Mouse (Mus musculus) limb, embryonic 13.5 days (tissue): ENCODE data around the gene Tpk1. TPM values are rescaled to one million over a fixed set of nuclear protein-coding genes. Genes with fewer than 3 reads are reported as not detected.
"Not testable (repeated sequence)": the region's sequence is repeated elsewhere in the genome, so short reads cannot be mapped to it uniquely, and the experiment has no call there.

Source experiments
- ATAC-seq: fragments of 200-750 bp; cut with Nextera tagmentation; 2 replicates; pipeline ENCODE4 v1.8.0; 2017; ENCODE audit warnings: low read depth, moderate number of reproducible peaks, moderate TSS enrichment; ENCODE audit not compliant: low FRiP score
- H3K27ac ChIP-seq: fragments of 300-500 bp; sonication (generic); 2 replicates; pipeline ENCODE4 v1.5.1; 2015; ENCODE audit warnings: inconsistent platforms, mild to moderate bottlenecking, moderate library complexity
- H3K27me3 ChIP-seq: fragments of 300-500 bp; sonication (generic); 2 replicates; pipeline ENCODE4 v1.6.1; 2015; ENCODE audit warnings: mild to moderate bottlenecking, inconsistent platforms
- H3K36me3 ChIP-seq: fragments of 300-500 bp; sonication (generic); 2 replicates; pipeline ENCODE4 v1.6.1; 2015; ENCODE audit warnings: inconsistent platforms, mild to moderate bottlenecking, moderate library complexity
- H3K4me1 ChIP-seq: fragments of 300-500 bp; sonication (generic); 2 replicates; pipeline ENCODE4 v1.6.1; 2015; ENCODE audit warnings: inconsistent platforms
- H3K4me2 ChIP-seq: fragments of 300-500 bp; sonication (generic); replicated peaks from 2 replicates; pipeline ENCODE4 v1.6.1; 2015; ENCODE audit warnings: inconsistent platforms, mild to moderate bottlenecking, moderate library complexity
- H3K4me3 ChIP-seq: fragments of 300-500 bp; sonication (generic); 2 replicates; pipeline ENCODE4 v1.5.1; 2015; ENCODE audit warnings: moderate library complexity, mild to moderate bottlenecking, inconsistent platforms
- H3K9ac ChIP-seq: fragments of 300-500 bp; sonication (generic); 2 replicates; pipeline ENCODE4 v1.6.1; 2015; ENCODE audit warnings: mild to moderate bottlenecking, inconsistent platforms
- H3K9me3 ChIP-seq: fragments of 300-500 bp; sonication (generic); 2 replicates; pipeline ENCODE4 v1.6.1; 2016; ENCODE audit warnings: inconsistent platforms
- WGBS: fragments of 180-500 bp; shearing (Covaris S2); methylation state at CpG from one replicate; pipeline ENCODE4 v1.1.7; 2015; 5-methylcytosine and 5-hydroxymethylcytosine counted together
- polyA plus RNA-seq: library from polyadenylated mRNA; unstranded; fragments of >200 nt; fragmentation: Nextera tagmentation; extraction: Ambion mirVana; gene quantifications from 2 replicates; pipeline ENCODE4 v1.2.1, GENCODE M21; 2015

Gene Tpk1
- polyA plus RNA-seq, 1 experiment from 2014 or later = 9.0 TPM

DNA sequence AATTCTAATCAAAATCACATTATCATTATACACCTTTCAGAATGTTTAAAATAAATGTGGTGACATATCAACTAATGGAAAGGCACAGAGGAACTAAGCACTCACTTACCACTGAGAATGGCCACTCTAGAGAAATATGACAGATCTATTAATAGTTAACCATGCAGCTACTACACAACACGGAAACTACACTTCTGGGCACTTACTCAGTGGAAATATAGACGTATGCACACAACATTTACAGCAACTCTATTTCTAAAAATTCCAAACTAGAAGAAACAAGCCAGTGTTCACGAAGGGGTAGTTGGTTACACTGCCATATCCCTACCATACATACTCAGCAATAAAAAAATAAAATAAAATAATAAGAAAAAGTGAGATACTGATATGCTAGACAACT, 28.0 kb downstream of the Tpk1 start:
- no peak overlapping the region for H3K9ac ChIP-seq
- ATAC-seq = no peak
- H3K27ac ChIP-seq = no peak overlapping the region
- H3K9me3 ChIP-seq = no peaks in the 10 kb centered on the region
- H3K36me3 ChIP-seq = no peaks in the 10 kb centered on the region
- no peaks in the 10 kb centered on the region for H3K4me1 ChIP-seq
- H3K4me2 ChIP-seq = no peak overlapping the region
- H3K27me3 ChIP-seq = no peaks in the 10 kb centered on the region
- no peak overlapping the region for H3K4me3 ChIP-seq
- WGBS = 91% methylated on average over 3 of the region's 3 CpGs

DNA sequence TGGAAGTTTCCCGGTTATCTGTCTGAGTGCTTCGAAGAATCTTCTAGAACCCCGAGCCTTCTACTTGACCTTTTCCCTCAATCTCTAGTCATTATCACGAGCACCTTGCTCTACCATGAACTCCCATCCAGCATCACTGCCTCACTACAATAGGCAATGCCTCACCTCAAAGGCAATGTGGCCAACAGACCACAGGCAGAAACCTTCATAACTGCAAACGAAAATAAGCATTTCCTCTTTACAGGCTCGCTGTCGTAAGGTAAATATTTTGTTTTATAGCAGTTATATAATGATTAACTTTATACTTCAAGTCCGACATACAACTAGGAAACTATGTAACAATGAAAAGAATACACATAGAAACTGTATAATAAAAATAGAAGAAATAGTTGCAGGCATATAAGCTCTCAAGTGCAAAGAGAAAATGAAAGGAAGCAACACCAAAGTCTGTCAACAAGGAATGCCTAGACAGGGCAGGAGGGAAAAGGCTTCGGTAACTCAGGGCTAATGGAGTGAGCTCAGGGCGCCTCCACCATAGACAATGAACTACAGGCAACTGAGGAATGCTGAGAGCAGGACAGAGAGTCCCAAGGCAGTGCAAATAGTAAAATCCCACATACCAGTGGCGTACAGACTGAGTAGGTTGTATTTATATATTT, 29.0 kb downstream of the Tpk1 start:
- Histone ChIP-seq H3K4me3 (no peak overlapping the region), H3K4me1 (no peaks in the 10 kb centered on the region), H3K27me3 (no peaks in the 10 kb centered on the region), H3K36me3 (no peaks in the 10 kb centered on the region), H3K27ac (no peak overlapping the region), H3K9me3 (no peaks in the 10 kb centered on the region), H3K9ac (no peak overlapping the region), H3K4me2 (no peak overlapping the region)
- ATAC-seq = no peak
- WGBS = 84% methylated on average over 11 of the region's 11 CpGs

DNA sequence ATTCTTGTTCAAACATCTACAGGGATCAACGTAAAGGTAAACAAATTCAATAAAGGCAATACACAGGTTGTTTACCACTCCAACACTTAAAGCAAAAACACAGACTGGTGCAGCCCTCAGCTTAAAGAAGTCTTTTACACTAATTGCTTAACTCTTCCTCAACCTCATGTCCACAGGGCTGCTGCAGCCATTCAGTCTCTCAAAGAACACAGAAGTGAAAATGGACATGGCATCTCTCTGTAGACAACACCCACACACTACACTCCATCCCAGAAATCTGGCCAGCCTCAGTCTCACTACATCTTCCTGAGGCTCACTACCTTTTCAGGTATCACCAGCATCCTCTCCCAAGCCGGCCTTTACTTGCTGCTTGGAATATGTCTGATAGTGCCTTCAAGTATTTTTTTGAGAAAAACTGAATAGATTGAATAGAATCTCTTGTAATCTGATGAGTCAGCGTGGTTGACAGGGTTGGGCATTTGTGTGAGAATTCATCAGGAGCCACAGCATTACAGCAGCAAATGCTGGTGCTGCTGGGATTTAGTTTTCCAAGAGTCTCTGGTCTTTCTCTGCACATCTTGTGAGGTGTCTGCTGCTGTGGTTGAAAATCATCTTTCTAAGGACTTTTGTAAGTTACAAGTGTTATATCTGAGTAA, 32.6 kb downstream of the Tpk1 start:
- H3K9me3 ChIP-seq = no peaks in the 10 kb centered on the region
- no peak overlapping the region for H3K4me3 ChIP-seq
- no peak overlapping the region for H3K27ac ChIP-seq
- H3K4me2 ChIP-seq = no peak overlapping the region
- WGBS = 87% methylated on average over 3 of the region's 3 CpGs
- no peaks in the 10 kb centered on the region for H3K4me1 ChIP-seq
- H3K27me3 ChIP-seq = no peaks in the 10 kb centered on the region
- no peak for ATAC-seq
- H3K9ac ChIP-seq = no peak overlapping the region
- H3K36me3 ChIP-seq = no peaks in the 10 kb centered on the region

DNA sequence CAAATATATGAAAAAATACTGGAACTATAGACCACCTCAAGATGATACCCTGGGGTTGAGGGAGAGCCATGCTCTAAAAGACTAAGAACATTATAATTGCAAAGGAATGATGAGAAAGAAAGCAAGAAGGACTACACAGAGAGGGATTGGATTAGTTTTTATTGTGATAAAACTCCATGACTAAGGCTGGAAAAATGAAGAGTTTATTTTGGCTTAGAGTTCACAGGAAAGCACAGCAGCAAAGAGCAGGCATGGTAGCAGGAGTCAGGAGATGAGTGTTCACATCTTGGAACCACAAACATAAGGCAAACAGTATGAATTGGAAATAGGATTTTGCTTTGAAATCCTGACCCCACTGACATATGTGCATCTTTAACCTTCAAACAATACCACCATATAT, 33.2 kb downstream of the Tpk1 start:
- H3K4me3 ChIP-seq = no peak overlapping the region
- no peak for ATAC-seq

DNA sequence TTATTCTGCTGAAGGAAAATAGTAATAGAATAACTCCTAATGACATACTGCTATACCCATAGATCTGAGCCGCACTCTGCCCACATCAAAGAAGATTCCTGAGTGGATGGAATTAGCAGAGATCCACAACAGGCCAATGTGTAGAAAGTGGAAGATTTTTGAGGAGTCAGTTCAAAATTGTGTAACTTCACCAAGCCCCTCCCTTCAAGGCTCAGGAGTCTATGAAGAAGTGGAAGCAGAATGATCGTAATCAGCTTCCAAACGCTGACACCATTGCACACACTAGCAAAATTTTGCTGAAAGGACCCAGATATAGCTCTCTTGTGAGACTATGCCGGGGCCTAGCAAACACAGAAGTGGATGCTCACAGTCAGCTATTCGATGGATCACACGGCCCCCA, 42.6 kb downstream of the Tpk1 start:
- ATAC-seq, H3K27ac ChIP-seq, H3K27me3 ChIP-seq, H3K9ac ChIP-seq, H3K4me1 ChIP-seq, H3K4me2 ChIP-seq, H3K4me3 ChIP-seq, H3K36me3 ChIP-seq, H3K9me3 ChIP-seq: not testable (repeated sequence)
- 95% methylated on average over 6 of the region's 6 CpGs for WGBS

More for the DNA sequence above, 33.2 kb downstream of the Tpk1 start:
- Histone ChIP-seq H3K36me3 (no peaks in the 10 kb centered on the region), H3K4me1 (no peaks in the 10 kb centered on the region), H3K9ac (no peak overlapping the region), H3K27ac (no peak overlapping the region), H3K27me3 (no peaks in the 10 kb centered on the region), H3K4me2 (no peak overlapping the region), H3K9me3 (no peaks in the 10 kb centered on the region)

DNA sequence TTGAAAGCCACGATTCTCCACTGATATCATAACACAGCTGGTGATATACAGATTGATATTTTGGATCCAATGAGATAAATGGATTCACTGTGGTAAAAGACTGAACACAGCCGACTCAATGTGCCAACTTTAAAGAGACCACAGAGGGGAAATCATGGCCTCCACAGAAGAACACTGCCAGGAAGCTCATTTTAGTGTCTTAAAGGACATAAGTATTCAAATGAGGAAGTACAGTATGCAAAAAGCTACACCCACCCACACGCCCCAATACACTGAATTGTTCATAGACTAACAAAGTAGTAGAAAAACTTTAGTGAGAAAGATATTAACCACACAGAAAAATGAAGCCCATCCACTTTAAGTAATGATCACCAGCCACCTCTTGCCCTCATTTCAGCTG, 46.8 kb downstream of the Tpk1 start:
- Histone ChIP-seq H3K9me3 (no peaks in the 10 kb centered on the region), H3K9ac (no peak overlapping the region), H3K4me1 (no peaks in the 10 kb centered on the region), H3K4me3 (no peak overlapping the region), H3K36me3 (no peaks in the 10 kb centered on the region), H3K4me2 (no peak overlapping the region), H3K27me3 (no peaks in the 10 kb centered on the region), H3K27ac (no peak overlapping the region)
- no peak for ATAC-seq
- WGBS = 79% methylated on average over 3 of the region's 3 CpGs

DNA sequence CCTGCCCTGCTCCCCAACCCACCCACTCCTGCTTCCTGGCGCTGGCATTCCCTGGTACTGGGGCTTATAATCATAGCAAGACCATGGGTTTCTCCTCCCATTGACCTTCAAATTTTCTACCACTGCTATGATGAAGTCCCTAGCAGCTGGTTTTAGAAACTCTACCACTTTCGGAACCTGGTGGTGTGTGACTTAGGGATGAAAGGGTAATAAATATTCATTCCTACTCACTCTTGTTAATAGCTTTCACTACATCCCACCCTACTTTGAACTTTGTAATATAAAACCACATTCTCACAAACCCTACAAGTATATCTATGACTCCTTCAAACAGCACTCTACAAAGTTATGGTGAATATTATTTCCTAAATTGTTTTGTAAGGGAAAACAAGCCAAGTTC, 54.3 kb downstream of the Tpk1 start:
- Histone ChIP-seq H3K9me3 (no peaks in the 10 kb centered on the region), H3K9ac (no peak overlapping the region), H3K27me3 (no peaks in the 10 kb centered on the region), H3K4me2 (no peak overlapping the region), H3K4me1 (no peaks in the 10 kb centered on the region), H3K36me3 (no peaks in the 10 kb centered on the region), H3K4me3 (no peak overlapping the region), H3K27ac (no peak overlapping the region)
- 63% methylated on average over 2 of the region's 2 CpGs for WGBS
- ATAC-seq = no peak

DNA sequence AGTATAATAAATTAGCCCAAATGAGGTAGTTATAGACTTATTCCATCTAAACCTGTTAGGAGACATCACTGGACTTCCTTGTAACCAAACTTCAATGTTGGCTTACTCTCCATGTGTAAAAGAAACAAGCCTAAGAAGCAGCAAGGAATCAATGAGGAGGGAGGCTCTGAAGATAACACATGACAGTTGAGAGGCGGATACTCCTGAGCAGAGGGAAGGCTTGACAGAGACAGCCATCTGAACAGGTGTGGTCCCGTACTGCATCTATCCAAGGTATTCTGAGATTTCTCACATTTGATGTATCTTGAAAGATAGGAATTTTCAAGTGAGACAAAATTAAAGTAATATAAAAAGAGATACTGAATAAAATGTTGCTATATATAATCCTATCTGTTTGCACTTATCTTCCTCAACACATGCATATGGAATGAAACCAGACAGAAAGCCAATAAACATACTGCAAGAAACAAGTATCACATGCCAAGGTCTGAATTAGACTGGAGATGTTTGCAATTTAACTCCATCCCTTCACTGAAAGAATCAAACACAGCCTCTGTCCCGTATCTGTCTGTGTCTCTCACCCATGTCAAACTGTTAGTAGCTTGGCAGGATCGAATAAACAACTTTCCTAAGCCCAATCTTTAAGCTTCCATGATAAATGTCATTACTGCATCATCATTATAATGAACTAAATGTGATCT, 75.1 kb downstream of the Tpk1 start:
- Histone ChIP-seq H3K9me3 (no peaks in the 10 kb centered on the region), H3K27ac (no peak overlapping the region), H3K4me1 (no peaks in the 10 kb centered on the region), H3K9ac (no peak overlapping the region), H3K27me3 (no peaks in the 10 kb centered on the region), H3K4me2 (no peak overlapping the region), H3K4me3 (no peak overlapping the region), H3K36me3 (no peaks in the 10 kb centered on the region)
- WGBS = 84% methylated on average over 4 of the region's 4 CpGs
- no peak for ATAC-seq

DNA sequence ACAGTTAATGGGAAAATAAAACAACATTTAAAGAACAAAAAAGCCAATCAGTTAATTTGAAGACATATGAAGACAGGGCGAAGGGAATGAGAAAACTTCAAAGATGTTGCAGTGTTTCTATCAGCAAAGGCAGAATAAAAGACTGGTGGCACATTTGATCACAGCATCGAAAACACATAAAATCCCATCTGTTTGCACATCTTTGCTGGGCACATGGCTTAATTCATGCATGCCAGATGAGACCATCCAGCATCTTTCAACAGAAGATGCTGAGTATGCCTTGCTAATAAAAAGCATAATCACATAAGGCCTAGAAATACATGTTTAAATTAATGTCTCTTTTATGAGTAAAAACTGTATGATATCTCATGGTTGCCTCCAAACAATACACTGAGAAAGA, 80.8 kb downstream of the Tpk1 start:
- no peak overlapping the region for H3K4me3 ChIP-seq
- no peak for ATAC-seq
- no peak overlapping the region for H3K27ac ChIP-seq
- no peaks in the 10 kb centered on the region for H3K9me3 ChIP-seq
- 88% methylated on average over 2 of the region's 2 CpGs for WGBS
- H3K9ac ChIP-seq = no peak overlapping the region
- H3K4me1 ChIP-seq = no peaks in the 10 kb centered on the region
- H3K4me2 ChIP-seq = no peak overlapping the region
- no peaks in the 10 kb centered on the region for H3K27me3 ChIP-seq
- no peaks in the 10 kb centered on the region for H3K36me3 ChIP-seq

DNA sequence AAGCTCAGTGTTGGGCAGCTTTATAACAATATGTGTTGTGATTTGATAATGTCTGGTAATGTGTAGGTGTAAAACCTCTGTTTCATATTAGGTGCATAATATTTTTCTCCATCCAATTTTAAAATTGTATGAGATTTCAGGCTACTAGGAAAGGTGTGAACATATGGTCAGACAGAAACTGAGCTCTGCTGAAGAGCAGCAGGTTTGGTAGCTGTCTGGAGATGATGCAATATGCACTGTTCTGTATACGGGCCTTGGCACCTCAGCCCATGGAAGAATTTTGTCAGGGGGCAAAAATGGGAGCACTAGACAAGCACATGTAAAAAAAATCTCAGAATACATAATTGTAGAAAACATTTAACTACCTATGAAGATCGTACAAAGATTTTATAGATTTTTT, 84.3 kb downstream of the Tpk1 start:
- no peak for ATAC-seq
- Histone ChIP-seq H3K27ac (no peak overlapping the region), H3K4me1 (no peaks in the 10 kb centered on the region), H3K4me3 (no peak overlapping the region), H3K9ac (no peak overlapping the region), H3K4me2 (no peak overlapping the region), H3K27me3 (no peaks in the 10 kb centered on the region), H3K9me3 (no peaks in the 10 kb centered on the region), H3K36me3 (no peaks in the 10 kb centered on the region)
- 81% methylated on average over 2 of the region's 2 CpGs for WGBS

DNA sequence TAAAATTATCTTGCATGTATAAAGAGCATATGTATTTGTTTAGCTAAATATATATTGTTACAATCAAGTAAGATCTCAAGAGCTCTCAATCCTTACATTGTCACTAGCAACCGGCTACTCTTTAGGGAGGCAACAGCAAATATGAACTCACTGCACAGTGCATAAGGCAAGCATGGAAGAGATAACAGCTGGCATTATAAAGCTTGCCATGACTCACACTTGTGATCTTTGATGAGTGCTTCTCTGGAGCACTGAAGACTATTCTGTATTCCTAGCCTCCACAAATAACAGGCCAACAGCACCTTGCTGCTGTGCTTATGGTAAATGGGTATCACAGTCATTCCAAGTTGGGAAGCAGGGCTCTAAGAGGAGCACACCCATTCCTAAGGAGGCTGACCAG, 98.2 kb downstream of the Tpk1 start:
- no peak overlapping the region for H3K4me3 ChIP-seq
- 93% methylated on average over 1 of the region's 1 CpGs for WGBS
- no peaks in the 10 kb centered on the region for H3K27me3 ChIP-seq
- no peak overlapping the region for H3K27ac ChIP-seq
- no peaks in the 10 kb centered on the region for H3K4me1 ChIP-seq
- H3K4me2 ChIP-seq = no peak overlapping the region
- no peak for ATAC-seq
- H3K36me3 ChIP-seq = no peaks in the 10 kb centered on the region
- H3K9ac ChIP-seq = no peak overlapping the region
- no peaks in the 10 kb centered on the region for H3K9me3 ChIP-seq

DNA sequence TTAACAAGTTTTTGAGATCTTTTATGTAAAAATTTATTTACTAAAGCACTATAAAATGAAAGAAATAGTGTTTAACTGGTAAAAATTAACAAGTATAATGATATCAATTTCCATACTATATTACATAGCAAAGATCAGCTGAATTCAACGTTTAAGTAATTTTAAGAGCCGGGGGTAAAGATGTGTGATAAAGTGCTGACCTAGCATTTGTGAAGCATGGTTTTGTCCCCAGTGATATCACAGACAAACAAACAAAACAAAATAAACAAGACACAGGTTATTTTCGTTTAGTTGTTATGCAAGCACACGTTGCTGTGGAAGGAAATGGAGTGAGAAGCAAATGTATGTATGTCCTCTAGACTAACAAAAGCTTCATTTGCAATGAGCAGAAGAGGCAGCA, 103.6 kb downstream of the Tpk1 start:
- H3K4me2 ChIP-seq = no peak overlapping the region
- H3K27me3 ChIP-seq = no peaks in the 10 kb centered on the region
- no peak for ATAC-seq
- H3K4me3 ChIP-seq = no peak overlapping the region
- H3K4me1 ChIP-seq = no peaks in the 10 kb centered on the region
- no peaks in the 10 kb centered on the region for H3K36me3 ChIP-seq
- no peak overlapping the region for H3K27ac ChIP-seq
- WGBS = 64% methylated on average over 4 of the region's 4 CpGs
- no peak overlapping the region for H3K9ac ChIP-seq
- no peaks in the 10 kb centered on the region for H3K9me3 ChIP-seq

DNA sequence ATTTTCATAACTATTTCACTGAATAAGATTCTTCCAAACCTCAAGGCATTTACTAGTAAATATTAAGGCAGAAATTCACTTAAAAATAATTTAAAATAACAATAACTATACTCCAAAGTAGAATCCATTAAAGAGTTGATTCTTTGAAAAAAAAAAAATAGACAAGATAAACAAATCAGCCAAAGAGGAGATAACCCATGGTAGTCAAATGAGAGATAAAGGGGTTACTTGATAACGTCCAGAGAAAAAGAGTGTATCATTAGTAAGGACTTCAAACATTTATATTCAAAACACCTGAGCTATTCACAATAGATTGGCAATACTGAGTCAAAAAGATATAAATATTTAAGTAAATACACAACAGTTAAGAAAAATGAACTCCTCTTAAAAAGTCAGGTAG, 114.7 kb downstream of the Tpk1 start:
- H3K4me3 ChIP-seq = no peak overlapping the region
- no peaks in the 10 kb centered on the region for H3K9me3 ChIP-seq
- no peak overlapping the region for H3K9ac ChIP-seq
- H3K4me1 ChIP-seq = no peaks in the 10 kb centered on the region
- H3K4me2 ChIP-seq = no peak overlapping the region
- 90% methylated on average over 1 of the region's 1 CpGs for WGBS
- no peak for ATAC-seq
- H3K27ac ChIP-seq = no peak overlapping the region
- no peaks in the 10 kb centered on the region for H3K27me3 ChIP-seq
- H3K36me3 ChIP-seq = no peaks in the 10 kb centered on the region
